Mouse (Mus musculus) lung, embryonic 14.5 days (tissue): ENCODE measurements around the gene Slc6a9. TPM values are rescaled to one million over a fixed set of nuclear protein-coding genes. Genes with fewer than 3 reads are reported as not detected.

ENCODE experiments used
- ATAC-seq: fragments of 200-750 bp; cut with Nextera tagmentation; 2 replicates; pipeline ENCODE4 v1.8.0; 2017; ENCODE audit warnings: mild to moderate bottlenecking, moderate TSS enrichment, moderate library complexity; ENCODE audit not compliant: insufficient read depth
- DNase-seq: peaks from one replicate; pipeline ENCODE4 v3.0.0-alpha.2; 2015
- H3K27ac ChIP-seq: fragments of 300-500 bp; sonication (generic); 2 replicates; pipeline ENCODE4 v1.5.1; 2014; ENCODE audit warnings: low read depth, mild to moderate bottlenecking, moderate library complexity
- H3K27me3 ChIP-seq: fragments of 300-500 bp; sonication (generic); 2 replicates; pipeline ENCODE4 v1.6.1; 2014; ENCODE audit warnings: low read length, control low read depth; ENCODE audit not compliant: insufficient read depth
- H3K36me3 ChIP-seq: fragments of 300-500 bp; sonication (generic); 2 replicates; pipeline ENCODE4 v1.6.1; 2014; ENCODE audit warnings: control low read depth; ENCODE audit not compliant: insufficient read depth
- H3K4me1 ChIP-seq: fragments of 300-500 bp; sonication (generic); 2 replicates; pipeline ENCODE4 v1.6.1; 2014; ENCODE audit warnings: antibody characterized with exemption, control low read depth; ENCODE audit not compliant: insufficient read depth
- H3K4me2 ChIP-seq: fragments of 300-500 bp; sonication (generic); 2 replicates; pipeline ENCODE4 v1.6.1; 2014; ENCODE audit warnings: mild to moderate bottlenecking
- H3K4me3 ChIP-seq: fragments of 300-500 bp; sonication (generic); 2 replicates; pipeline ENCODE4 v1.5.1; 2014; ENCODE audit warnings: low read depth, low read length
- H3K9ac ChIP-seq: fragments of 300-500 bp; sonication (generic); 2 replicates; pipeline ENCODE4 v1.6.1; 2014
- H3K9me3 ChIP-seq: fragments of 300-500 bp; sonication (generic); 2 replicates; pipeline ENCODE4 v1.6.1; 2016; ENCODE audit warnings: low read depth, low read length, control low read depth
- CTCF ChIP-seq: IDR thresholded peaks from 2 replicates; pipeline ENCODE4 v1.5.1; 2016; ENCODE audit warnings: antibody characterized with exemption, low read depth
- WGBS: fragments of 180-500 bp; shearing (Covaris S2); extraction: QIAGEN DNeasy Blood & Tissue Kit; methylation state at CpG from one replicate; pipeline ENCODE4 v1.1.7; 2014; 5-methylcytosine and 5-hydroxymethylcytosine counted together
- polyA plus RNA-seq: library from polyadenylated mRNA; unstranded; fragments of >200 nt; fragmentation: Nextera tagmentation; extraction: Ambion mirVana; gene quantifications from 2 replicates; pipeline ENCODE4 v1.2.1, GENCODE M21; 2014

The Slc6a9 gene
- polyA plus RNA-seq, 1 experiment from 2014 or later, result 9.7 TPM

GRCm38 (mm10) chr4:117814333-117814732 lies 20.0 kb upstream of the Slc6a9 start:
- 34% methylated on average over 4 of the region's 4 CpGs for WGBS
- Histone ChIP-seq H3K27me3 (no peaks in the 10 kb centered on the region), H3K9me3 (no peaks in the 10 kb centered on the region), H3K9ac (no peak overlapping the region), H3K27ac (no peak overlapping the region), H3K4me2 (no peak overlapping the region), H3K4me1 (no peaks in the 10 kb centered on the region), H3K4me3 (no peak overlapping the region), H3K36me3 (no peaks in the 10 kb centered on the region)
- no peak for TF ChIP-seq CTCF
- ATAC-seq (0 out of 2 replicates have a peak, but pooled peaks have one; percentile 14), DNase-seq (peak; percentile 27)

GRCm38 (mm10) chr4:117816776-117817175 lies 17.5 kb upstream of the Slc6a9 start:
- no peak overlapping the region for H3K4me2 ChIP-seq
- no peaks in the 10 kb centered on the region for H3K4me1 ChIP-seq
- no peak overlapping the region for H3K4me3 ChIP-seq
- ATAC-seq, result no peak
- no peak for DNase-seq
- H3K9ac ChIP-seq, result no peak overlapping the region
- H3K27me3 ChIP-seq, result no peaks in the 10 kb centered on the region
- H3K27ac ChIP-seq, result no peak overlapping the region
- no peaks in the 10 kb centered on the region for H3K9me3 ChIP-seq
- H3K36me3 ChIP-seq, result no peaks in the 10 kb centered on the region
- TF ChIP-seq CTCF, result no peak
- WGBS, result 69% methylated on average over 5 of the region's 5 CpGs

GRCm38 (mm10) chr4:117818032-117818431 lies 16.3 kb upstream of the Slc6a9 start:
- no peak for ATAC-seq
- Histone ChIP-seq H3K9me3 (no peaks in the 10 kb centered on the region), H3K4me1 (no peaks in the 10 kb centered on the region), H3K36me3 (no peaks in the 10 kb centered on the region), H3K9ac (no peak overlapping the region), H3K27ac (no peak overlapping the region), H3K4me2 (no peak overlapping the region), H3K4me3 (no peak overlapping the region), H3K27me3 (no peaks in the 10 kb centered on the region)
- no peak for TF ChIP-seq CTCF
- no peak for DNase-seq
- WGBS, result 89% methylated on average over 10 of the region's 10 CpGs

GRCm38 (mm10) chr4:117828572-117829145 lies 5.6 kb upstream of the Slc6a9 start:
- no peak overlapping the region for H3K27ac ChIP-seq
- 47% methylated on average over 8 of the region's 8 CpGs for WGBS
- TF ChIP-seq CTCF, result no peak
- H3K27me3 ChIP-seq, result no peaks in the 10 kb centered on the region
- no peaks in the 10 kb centered on the region for H3K36me3 ChIP-seq
- H3K4me1 ChIP-seq, result peaks cover 8% of the 10 kb centered on the region
- no peak for DNase-seq
- H3K4me3 ChIP-seq, result no peak overlapping the region
- no peak overlapping the region for H3K4me2 ChIP-seq
- ATAC-seq, result no peak
- no peaks in the 10 kb centered on the region for H3K9me3 ChIP-seq
- no peak overlapping the region for H3K9ac ChIP-seq

- Histone ChIP-seq H3K9ac (no peak overlapping the region), H3K4me3 (no peak overlapping the region), H3K27me3 (no peaks in the 10 kb centered on the region), H3K4me2 (peak overlapping the region; percentile 51), H3K36me3 (no peaks in the 10 kb centered on the region), H3K9me3 (no peaks in the 10 kb centered on the region), H3K4me1 (peaks cover 10% of the 10 kb centered on the region), H3K27ac (peak overlapping the region; percentile 10; the same call in 1 of the 2 replicates)
- TF ChIP-seq CTCF, result peak; percentile 87
- 6% methylated on average over 12 of the region's 12 CpGs for WGBS
- ATAC-seq (peak; percentile 57), DNase-seq (peak; percentile 82)
These were observed 4.8 kb upstream of the Slc6a9 start for GRCm38 (mm10) chr4:117829260-117830123.

- WGBS, result 3% methylated on average over 5 of the region's 5 CpGs
- peak overlapping the region; percentile 10; the same call in 1 of the 2 replicates for H3K27ac ChIP-seq
- H3K27me3 ChIP-seq, result no peaks in the 10 kb centered on the region
- TF ChIP-seq CTCF, result no peak
- ATAC-seq (peak; percentile 32), DNase-seq (peak; percentile 40)
- no peak overlapping the region; the same call in 1 of the 2 replicates for H3K9ac ChIP-seq
- peaks cover 12% of the 10 kb centered on the region for H3K4me1 ChIP-seq
- no peak overlapping the region for H3K4me3 ChIP-seq
- peak overlapping the region; percentile 51 for H3K4me2 ChIP-seq
- H3K9me3 ChIP-seq, result no peaks in the 10 kb centered on the region
- H3K36me3 ChIP-seq, result no peaks in the 10 kb centered on the region
These were observed 4.2 kb upstream of the Slc6a9 start for GRCm38 (mm10) chr4:117830124-117830551.

GRCm38 (mm10) chr4:117830801-117831200 lies 3.5 kb upstream of the Slc6a9 start:
- H3K9ac ChIP-seq, result no peak overlapping the region; the same call in 1 of the 2 replicates
- H3K4me1 ChIP-seq, result peaks cover 12% of the 10 kb centered on the region
- no peak for DNase-seq
- H3K4me2 ChIP-seq, result no peak overlapping the region
- ATAC-seq, result no peak
- no peaks in the 10 kb centered on the region for H3K9me3 ChIP-seq
- H3K27ac ChIP-seq, result no peak overlapping the region
- H3K27me3 ChIP-seq, result no peaks in the 10 kb centered on the region
- no peak overlapping the region for H3K4me3 ChIP-seq
- whole genome bisulfite sequencing, result 85% methylated on average over 9 of the region's 9 CpGs
- no peaks in the 10 kb centered on the region for H3K36me3 ChIP-seq
- TF ChIP-seq CTCF, result no peak
